Mouse (Mus musculus) urinary bladder, postnatal 4 days (tissue): ENCODE measurements around the gene Oxnad1.

Experiments used
- DNase-seq, 2 experiments: peaks; one replicate each; pipeline ENCODE4 v3.0.0; 2021 to 2022; ENCODE audit warnings: low spot score in 2 of 2

Oxnad1 gene

GRCm38 (mm10) chr14:32144734-32145133 lies 59.6 kb downstream of the Oxnad1 start:
- no peak for DNase-seq

GRCm38 (mm10) chr14:32145401-32145800 lies 60.2 kb downstream of the Oxnad1 start:
- DNase-seq = no peak

GRCm38 (mm10) chr14:32145809-32146511 lies 60.8 kb downstream of the Oxnad1 start:
- no peak for DNase-seq

- no peak for DNase-seq
Observed at GRCm38 (mm10) chr14:32146578-32146977, 61.4 kb downstream of the Oxnad1 start.

GRCm38 (mm10) chr14:32150872-32151271 lies 65.7 kb downstream of the Oxnad1 start:
- no peak for DNase-seq

- DNase-seq = no peak
Observed at GRCm38 (mm10) chr14:32152243-32152965, 67.2 kb downstream of the Oxnad1 start.
